Mouse (Mus musculus) bone marrow, adult 2 months (tissue): ENCODE measurements around the gene Slc2a13.

Source experiments
- CTCF ChIP-seq: fragments of 200-500 bp; IDR thresholded peaks from 2 replicates; pipeline ENCODE4 v1.5.1; 2011; ENCODE audit warnings: low read length, control low read depth; ENCODE audit not compliant: control insufficient read depth, insufficient read depth
- POLR2A ChIP-seq: fragments of 200-500 bp; IDR thresholded peaks from 2 replicates; pipeline ENCODE4 v1.6.1; 2011; ENCODE audit warnings: low read depth, mild to moderate bottlenecking, control low read depth, low read length, borderline replicate concordance; ENCODE audit not compliant: control insufficient read depth

GRCm38 (mm10) chr15:91283418-91283817 lies 289.6 kb downstream of the Slc2a13 start:
- TF ChIP-seq CTCF: no peak
- no peak for TF ChIP-seq POLR2A
